Mouse (Mus musculus): ENCODE measurements at regions not wholly inside any gene's neighbourhood (a gene's known extent, or its start where the extent isn't known, plus 50 kb on each side); places are given as distances from the start of the nearest gene placed in this dataset.

- no peaks in the 10 kb centered on the region for H3K4me1 ChIP-seq (ENCODE audit: control insufficient read depth, insufficient read depth, low read length)
- H3K27me3 ChIP-seq (ENCODE audit: control insufficient read depth, insufficient read depth, low read length): no peaks in the 10 kb centered on the region
- no peak for ATAC-seq (ENCODE audit: low FRiP score, low TSS enrichment)
- H3K4me3 ChIP-seq (ENCODE audit: low read length): no peak overlapping the region
- no peaks in the 10 kb centered on the region for H3K36me3 ChIP-seq (ENCODE audit: control insufficient read depth, insufficient read depth, low read length)
- no peaks in the 10 kb centered on the region for H3K9me3 ChIP-seq (ENCODE audit: control insufficient read depth, low read length)
- 79% methylated on average over 3 of the region's 3 CpGs for WGBS
- no peak overlapping the region for H3K9ac ChIP-seq (ENCODE audit: low read depth, low read length)
- H3K27ac ChIP-seq (ENCODE audit: low read depth, low read length): no peak overlapping the region
- no peak overlapping the region for H3K4me2 ChIP-seq (replicated peaks; ENCODE audit: low read depth, low read length)
Measured at GRCm38 (mm10) chr12:96442546-96442945, 750.5 kb downstream of the Flrt2 start.

GRCm38 (mm10) chr12:96453374-96453773, 761.3 kb downstream of the Flrt2 start:
- Histone ChIP-seq H3K27me3 (ENCODE audit: control insufficient read depth, insufficient read depth, low read length) (no peaks in the 10 kb centered on the region), H3K4me2 (replicated peaks; ENCODE audit: low read depth, low read length) (no peak overlapping the region), H3K9ac (ENCODE audit: low read depth, low read length) (no peak overlapping the region), H3K36me3 (ENCODE audit: control insufficient read depth, insufficient read depth, low read length) (no peaks in the 10 kb centered on the region), H3K9me3 (ENCODE audit: control insufficient read depth, low read length) (no peaks in the 10 kb centered on the region), H3K4me3 (ENCODE audit: low read length) (no peak overlapping the region), H3K27ac (ENCODE audit: low read depth, low read length) (no peak overlapping the region), H3K4me1 (ENCODE audit: control insufficient read depth, insufficient read depth, low read length) (0 out of 2 replicates have a peak, but pooled peaks cover 3% of the 10 kb centered on the region)
- ATAC-seq (ENCODE audit: low FRiP score, low TSS enrichment): peak; percentile 82; the same call in 1 of the 2 replicates
- WGBS: 9% methylated on average over 3 of the region's 3 CpGs

- Histone ChIP-seq H3K4me1 (ENCODE audit: control insufficient read depth, insufficient read depth, low read length) (no peaks in the 10 kb centered on the region), H3K4me3 (ENCODE audit: low read length) (no peak overlapping the region), H3K27me3 (ENCODE audit: control insufficient read depth, insufficient read depth, low read length) (no peaks in the 10 kb centered on the region), H3K9me3 (ENCODE audit: control insufficient read depth, low read length) (no peaks in the 10 kb centered on the region), H3K36me3 (ENCODE audit: control insufficient read depth, insufficient read depth, low read length) (no peaks in the 10 kb centered on the region), H3K4me2 (replicated peaks; ENCODE audit: low read depth, low read length) (no peak overlapping the region), H3K27ac (ENCODE audit: low read depth, low read length) (no peak overlapping the region), H3K9ac (ENCODE audit: low read depth, low read length) (no peak overlapping the region)
- ATAC-seq (ENCODE audit: low FRiP score, low TSS enrichment): no peak
- WGBS: 48% methylated on average over 3 of the region's 3 CpGs
Measured at GRCm38 (mm10) chr12:96476344-96476743, 784.3 kb downstream of the Flrt2 start.

- no peaks in the 10 kb centered on the region for H3K9me3 ChIP-seq (ENCODE audit: control insufficient read depth, low read length)
- no peaks in the 10 kb centered on the region for H3K36me3 ChIP-seq (ENCODE audit: control insufficient read depth, insufficient read depth, low read length)
- no peaks in the 10 kb centered on the region for H3K27me3 ChIP-seq (ENCODE audit: control insufficient read depth, insufficient read depth, low read length)
- no peaks in the 10 kb centered on the region for H3K4me1 ChIP-seq (ENCODE audit: control insufficient read depth, insufficient read depth, low read length)
- H3K27ac ChIP-seq (ENCODE audit: low read depth, low read length): no peak overlapping the region
- 82% methylated on average over 1 of the region's 1 CpGs for WGBS
- ATAC-seq (ENCODE audit: low FRiP score, low TSS enrichment): no peak
- no peak overlapping the region for H3K4me3 ChIP-seq (ENCODE audit: low read length)
- no peak overlapping the region for H3K9ac ChIP-seq (ENCODE audit: low read depth, low read length)
- no peak overlapping the region for H3K4me2 ChIP-seq (replicated peaks; ENCODE audit: low read depth, low read length)
Measured at GRCm38 (mm10) chr12:96488448-96488960, 796.5 kb downstream of the Flrt2 start.

GRCm38 (mm10) chr12:96509658-96510057, 817.6 kb downstream of the Flrt2 start:
- H3K4me2 ChIP-seq (replicated peaks; ENCODE audit: low read depth, low read length): no peak overlapping the region
- no peaks in the 10 kb centered on the region for H3K36me3 ChIP-seq (ENCODE audit: control insufficient read depth, insufficient read depth, low read length)
- no peaks in the 10 kb centered on the region for H3K27me3 ChIP-seq (ENCODE audit: control insufficient read depth, insufficient read depth, low read length)
- WGBS: 59% methylated on average over 1 of the region's 1 CpGs
- H3K27ac ChIP-seq (ENCODE audit: low read depth, low read length): no peak overlapping the region
- H3K4me3 ChIP-seq (ENCODE audit: low read length): no peak overlapping the region
- H3K9ac ChIP-seq (ENCODE audit: low read depth, low read length): no peak overlapping the region
- no peaks in the 10 kb centered on the region for H3K4me1 ChIP-seq (ENCODE audit: control insufficient read depth, insufficient read depth, low read length)
- H3K9me3 ChIP-seq (ENCODE audit: control insufficient read depth, low read length): no peaks in the 10 kb centered on the region
- peak; percentile 87; the same call in 1 of the 2 replicates for ATAC-seq (ENCODE audit: low FRiP score, low TSS enrichment)

- no peaks in the 10 kb centered on the region for H3K4me1 ChIP-seq (ENCODE audit: control insufficient read depth, insufficient read depth, low read length)
- no peaks in the 10 kb centered on the region for H3K27me3 ChIP-seq (ENCODE audit: control insufficient read depth, insufficient read depth, low read length)
- no peak overlapping the region for H3K27ac ChIP-seq (ENCODE audit: low read depth, low read length)
- no peak for ATAC-seq (ENCODE audit: low FRiP score, low TSS enrichment)
- no peak overlapping the region for H3K4me2 ChIP-seq (replicated peaks; ENCODE audit: low read depth, low read length)
- no peaks in the 10 kb centered on the region for H3K9me3 ChIP-seq (ENCODE audit: control insufficient read depth, low read length)
- no peak overlapping the region for H3K4me3 ChIP-seq (ENCODE audit: low read length)
- 89% methylated on average over 1 of the region's 1 CpGs for WGBS
- no peaks in the 10 kb centered on the region for H3K36me3 ChIP-seq (ENCODE audit: control insufficient read depth, insufficient read depth, low read length)
- no peak overlapping the region for H3K9ac ChIP-seq (ENCODE audit: low read depth, low read length)
Measured at GRCm38 (mm10) chr12:96558824-96559223, 866.8 kb downstream of the Flrt2 start.

- no peaks in the 10 kb centered on the region for H3K4me1 ChIP-seq (ENCODE audit: control insufficient read depth, insufficient read depth, low read length)
- H3K4me2 ChIP-seq (replicated peaks; ENCODE audit: low read depth, low read length): no peak overlapping the region
- no peak for ATAC-seq (ENCODE audit: low FRiP score, low TSS enrichment)
- no peak overlapping the region for H3K27ac ChIP-seq (ENCODE audit: low read depth, low read length)
- no peaks in the 10 kb centered on the region for H3K27me3 ChIP-seq (ENCODE audit: control insufficient read depth, insufficient read depth, low read length)
- no peak overlapping the region for H3K9ac ChIP-seq (ENCODE audit: low read depth, low read length)
- H3K36me3 ChIP-seq (ENCODE audit: control insufficient read depth, insufficient read depth, low read length): no peaks in the 10 kb centered on the region
- no peaks in the 10 kb centered on the region for H3K9me3 ChIP-seq (ENCODE audit: control insufficient read depth, low read length)
- no peak overlapping the region for H3K4me3 ChIP-seq (ENCODE audit: low read length)
- WGBS: 49% methylated on average over 3 of the region's 3 CpGs
Measured at GRCm38 (mm10) chr12:96594845-96595244, 902.8 kb downstream of the Flrt2 start.

GRCm38 (mm10) chr12:96615134-96615533, 923.1 kb downstream of the Flrt2 start:
- H3K27ac ChIP-seq (ENCODE audit: low read depth, low read length): no peak overlapping the region
- H3K4me3 ChIP-seq (ENCODE audit: low read length): no peak overlapping the region
- H3K4me2 ChIP-seq (replicated peaks; ENCODE audit: low read depth, low read length): no peak overlapping the region
- no peaks in the 10 kb centered on the region for H3K27me3 ChIP-seq (ENCODE audit: control insufficient read depth, insufficient read depth, low read length)
- no peaks in the 10 kb centered on the region for H3K9me3 ChIP-seq (ENCODE audit: control insufficient read depth, low read length)
- H3K9ac ChIP-seq (ENCODE audit: low read depth, low read length): no peak overlapping the region
- H3K36me3 ChIP-seq (ENCODE audit: control insufficient read depth, insufficient read depth, low read length): no peaks in the 10 kb centered on the region
- 88% methylated on average over 2 of the region's 2 CpGs for WGBS
- no peaks in the 10 kb centered on the region for H3K4me1 ChIP-seq (ENCODE audit: control insufficient read depth, insufficient read depth, low read length)
- no peak for ATAC-seq (ENCODE audit: low FRiP score, low TSS enrichment)

- no peaks in the 10 kb centered on the region for H3K36me3 ChIP-seq (ENCODE audit: control insufficient read depth, insufficient read depth, low read length)
- H3K4me1 ChIP-seq (ENCODE audit: control insufficient read depth, insufficient read depth, low read length): no peaks in the 10 kb centered on the region
- H3K27me3 ChIP-seq (ENCODE audit: control insufficient read depth, insufficient read depth, low read length): no peaks in the 10 kb centered on the region
- H3K9ac ChIP-seq (ENCODE audit: low read depth, low read length): no peak overlapping the region
- WGBS: 75% methylated on average over 4 of the region's 4 CpGs
- no peak overlapping the region for H3K4me3 ChIP-seq (ENCODE audit: low read length)
- ATAC-seq (ENCODE audit: low FRiP score, low TSS enrichment): no peak
- no peak overlapping the region for H3K4me2 ChIP-seq (replicated peaks; ENCODE audit: low read depth, low read length)
- H3K27ac ChIP-seq (ENCODE audit: low read depth, low read length): no peak overlapping the region
- H3K9me3 ChIP-seq (ENCODE audit: control insufficient read depth, low read length): no peaks in the 10 kb centered on the region
Measured at GRCm38 (mm10) chr12:96615850-96616249, 923.8 kb downstream of the Flrt2 start.

Data from kidney, embryonic 14.5 days (tissue).